Mouse (Mus musculus): ENCODE data around the gene Olfr1509.
"Not testable (repeated sequence)": the region's sequence is repeated elsewhere in the genome, so short reads cannot be mapped to it uniquely, and the experiment has no call there.

The Olfr1509 gene

DNA sequence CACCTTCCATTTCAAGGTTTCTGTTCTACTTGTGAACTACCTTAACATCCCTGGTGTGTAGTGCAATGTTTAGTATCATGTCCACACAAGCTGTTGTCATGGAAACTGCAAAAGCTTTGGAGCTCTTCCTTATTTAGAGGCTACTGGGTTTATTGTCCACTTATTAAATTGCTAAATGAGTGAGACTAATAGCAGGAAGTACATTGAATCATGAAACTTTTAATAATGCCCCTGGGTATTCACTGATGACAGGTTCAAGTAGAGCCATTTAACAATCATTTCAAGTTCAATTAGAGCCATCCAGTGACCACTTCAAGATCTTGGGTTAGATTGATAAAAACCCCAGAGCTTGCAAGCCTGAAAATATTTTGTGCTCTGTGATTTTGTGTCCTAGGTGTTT, at the start of gene Olfr1509:
Gene Olfr1509, plus strand, starts transcription at position 301 of the 400 bp plus-strand sequence.
- no peak for DNase-seq

DNA sequence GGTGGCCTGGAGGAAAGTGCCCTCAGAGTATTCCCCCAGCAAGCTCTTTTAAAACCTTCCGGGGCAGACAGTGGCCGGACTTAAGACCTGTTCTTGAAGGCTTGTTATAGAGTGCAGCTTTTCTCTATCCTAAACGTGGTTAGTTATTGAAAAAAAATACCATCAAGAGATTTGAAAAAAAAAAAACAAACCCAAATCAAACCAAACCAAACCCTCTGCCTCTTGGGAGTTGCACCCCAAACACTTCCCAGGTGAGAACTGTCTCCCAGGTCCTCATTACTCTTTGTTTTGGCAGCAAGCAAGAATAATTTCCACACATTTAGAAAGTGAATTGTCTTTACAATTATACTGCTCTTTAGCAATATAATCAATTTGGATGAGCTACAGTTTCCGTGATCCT, 45.5 kb upstream of the Olfr1509 start, which contains the start of gene Olfr1511:
Gene Olfr1511, minus strand, starts transcription at position 101 of the 400 bp plus-strand sequence.
- DNase-seq = no peak

DNA sequence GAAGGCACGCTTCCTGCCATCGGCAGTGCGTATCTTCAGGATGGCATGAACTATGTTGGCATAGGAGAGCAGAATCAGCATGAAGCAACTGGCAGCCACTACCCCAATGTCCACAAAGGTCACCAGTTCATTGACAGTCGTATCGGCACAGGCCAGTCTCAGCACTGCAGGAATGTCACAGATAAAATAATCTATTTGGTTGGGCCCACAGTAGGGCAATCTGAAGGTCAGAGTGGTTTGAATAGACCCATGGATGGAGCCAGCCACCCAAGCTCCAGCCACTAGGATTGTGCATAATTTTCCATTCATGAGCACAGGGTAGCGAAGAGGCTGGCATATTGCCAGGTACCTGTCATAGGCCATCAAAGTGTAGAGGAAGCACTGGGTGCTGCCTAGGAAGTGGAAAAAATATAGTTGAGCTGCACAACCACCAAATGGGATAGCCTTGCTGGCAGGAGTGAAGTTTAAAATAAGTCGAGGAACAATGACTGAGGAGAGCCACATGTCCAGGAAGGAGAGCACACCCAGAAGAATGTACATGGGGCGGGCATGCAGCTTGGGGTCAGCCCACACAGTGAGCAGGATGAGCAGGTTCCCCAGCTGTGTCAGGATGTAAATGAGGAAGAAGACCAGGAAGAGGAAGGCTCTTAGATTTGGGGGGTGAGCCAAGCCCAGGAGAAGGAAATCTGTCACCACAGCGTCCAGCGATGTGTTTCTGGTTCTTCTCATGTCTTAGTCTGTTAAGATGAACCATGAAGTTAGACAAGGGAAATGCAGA, 32.5 kb upstream of the Olfr1509 start:
- not testable (repeated sequence) for DNase-seq

DNA sequence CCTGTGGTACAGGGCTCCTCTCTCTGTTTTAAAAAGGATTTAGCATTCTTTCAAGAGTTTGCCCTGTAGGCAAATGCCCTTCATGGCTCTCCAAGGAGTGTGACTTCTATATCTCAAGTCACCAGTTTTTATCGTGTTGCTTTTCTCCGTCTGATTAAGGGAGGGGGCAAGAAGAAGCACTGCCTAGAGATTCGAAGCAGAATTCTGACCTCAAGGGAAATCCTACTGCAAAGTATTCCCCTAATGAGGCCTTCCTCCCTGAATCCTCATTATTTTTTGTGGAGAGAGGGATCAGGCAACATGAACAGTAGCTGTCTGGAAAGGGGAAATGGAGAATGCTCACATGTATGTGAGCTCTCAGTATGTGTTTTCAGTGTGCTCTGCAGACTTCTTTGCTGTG, 28.5 kb upstream of the Olfr1509 start, which contains the start of gene Olfr1510:
Gene Olfr1510, minus strand, starts transcription at position 101 of the 400 bp plus-strand sequence.
- no peak for DNase-seq

DNA sequence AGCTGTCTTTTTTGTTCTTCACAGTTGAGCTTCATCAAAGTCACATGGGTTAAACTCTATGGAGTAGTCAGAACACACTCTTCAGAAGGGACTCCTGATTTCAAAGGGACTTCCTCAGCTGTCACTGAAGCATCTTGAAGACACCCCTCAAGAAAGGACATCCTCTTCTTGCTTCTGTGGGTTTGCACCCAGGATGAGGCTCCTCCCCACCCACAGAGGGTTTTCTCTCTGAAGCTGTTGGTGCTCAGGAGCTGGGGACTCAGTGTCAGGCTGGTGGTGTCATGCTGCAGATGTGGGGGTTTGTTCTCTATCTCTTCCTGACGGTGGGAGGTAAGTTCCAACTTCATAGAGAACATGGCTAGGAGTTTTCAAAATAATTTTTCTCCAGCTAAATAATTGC, 15.1 kb upstream of the Olfr1509 start:
- no peak for DNase-seq

DNA sequence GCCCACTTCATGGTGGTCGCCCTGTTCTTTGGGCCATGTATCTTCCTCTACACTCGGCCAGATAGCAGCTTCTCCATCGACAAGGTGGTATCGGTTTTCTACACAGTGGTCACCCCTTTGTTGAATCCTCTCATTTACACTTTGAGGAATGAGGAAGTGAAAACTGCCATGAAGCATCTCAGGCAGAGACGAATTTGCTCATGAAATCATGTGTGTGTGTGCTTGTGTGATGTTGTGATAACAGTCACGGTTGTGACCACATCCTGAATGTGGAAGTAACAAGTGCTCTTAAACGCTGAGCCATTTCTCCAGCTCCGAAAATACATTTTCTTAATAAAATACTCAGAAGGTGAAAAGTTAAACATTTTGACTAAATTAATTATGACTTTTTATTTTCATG, 8.3 kb downstream of the Olfr1509 start:
- DNase-seq = no peak

DNA sequence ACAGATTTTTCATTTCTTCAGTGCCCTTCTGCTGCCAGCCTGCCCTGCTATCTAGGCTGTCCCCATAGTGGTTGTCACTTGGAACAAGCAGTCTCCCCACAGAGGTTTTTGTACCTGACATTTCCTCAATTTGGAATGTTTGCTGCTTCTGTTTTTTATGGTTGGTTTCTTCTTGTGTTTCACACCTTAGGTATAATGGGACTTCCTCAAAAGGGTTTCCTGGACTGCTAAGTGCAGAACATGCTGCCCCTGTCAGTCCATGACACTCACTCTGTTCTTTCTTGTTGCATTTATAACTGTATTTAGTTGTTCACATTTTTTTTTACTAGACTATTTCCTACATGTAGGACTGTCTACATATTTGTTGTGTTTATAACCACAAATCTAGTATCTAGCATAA, 19.1 kb downstream of the Olfr1509 start:
- DNase-seq = no peak

DNA sequence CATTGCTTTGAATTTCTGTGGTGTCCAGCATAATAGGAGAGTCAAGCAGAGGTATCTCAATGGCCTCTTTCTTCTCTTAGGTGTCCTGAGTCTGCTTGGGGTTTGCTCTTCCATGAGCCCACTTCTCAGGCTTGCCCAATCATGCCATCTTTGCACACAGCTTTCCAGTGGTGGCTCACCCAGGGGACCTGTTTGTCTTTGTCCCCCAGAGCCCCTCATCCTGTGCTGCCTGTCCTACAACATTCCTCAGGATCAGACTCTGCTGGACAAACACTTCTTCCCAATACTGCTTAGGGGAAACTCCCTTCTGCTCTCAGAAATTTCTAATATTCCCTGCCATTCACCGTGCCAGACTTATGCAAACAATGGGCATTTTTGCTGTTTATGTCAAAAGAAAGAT, 22.9 kb downstream of the Olfr1509 start:
- no peak for DNase-seq

DNA sequence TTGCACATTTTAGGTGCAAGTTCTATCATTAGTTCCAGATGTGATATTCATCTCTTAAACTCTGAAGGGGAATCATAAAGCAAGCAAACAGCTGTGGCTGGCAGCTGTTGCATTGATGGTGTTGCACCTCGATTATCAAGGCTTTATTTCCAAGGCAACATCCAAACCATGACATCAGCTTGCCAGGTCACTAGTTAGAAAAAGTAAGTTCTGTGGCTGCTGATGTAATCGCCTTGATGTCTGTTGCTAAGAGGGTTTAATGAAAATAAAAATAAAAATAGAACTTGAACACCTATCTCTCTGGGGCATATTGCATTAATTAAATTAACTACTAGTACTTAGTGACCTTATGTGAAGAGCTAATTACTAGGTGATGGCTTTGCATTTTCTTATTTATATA, 24.6 kb downstream of the Olfr1509 start, which contains the start of gene Olfr1508:
Gene Olfr1508, minus strand, starts transcription at position 101 of the 400 bp plus-strand sequence.
- no peak for DNase-seq

DNA sequence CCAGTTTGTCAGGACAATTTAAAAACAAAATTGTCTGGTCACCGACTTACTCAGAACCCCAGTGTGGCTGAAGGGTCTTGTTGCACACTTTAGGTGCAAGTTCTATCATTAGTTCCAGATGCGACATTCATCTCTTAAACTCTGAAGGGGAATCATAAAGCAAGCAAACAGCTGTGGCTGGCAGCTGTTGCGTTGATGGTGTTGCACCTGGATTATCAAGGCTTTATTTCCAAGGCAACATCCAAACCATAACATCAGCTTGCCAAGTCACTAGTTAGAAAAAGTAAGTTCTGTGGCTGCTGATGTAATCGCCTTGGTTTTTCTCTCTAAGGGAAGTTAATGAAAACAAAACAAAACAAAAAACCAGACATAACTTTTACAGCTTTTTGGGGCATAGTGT, 52.7 kb downstream of the Olfr1509 start, which contains the start of gene Olfr1507:
Gene Olfr1507, minus strand, starts transcription at position 234 of the 400 bp plus-strand sequence.
- DNase-seq = no peak
